Mouse (Mus musculus) midbrain, embryonic 11.5 days (tissue): ENCODE results near the gene Fcamr. TPM values are rescaled to one million over a fixed set of nuclear protein-coding genes. Genes with fewer than 3 reads are reported as not detected.

Experiments used
- ATAC-seq: fragments of 200-750 bp; cut with Nextera tagmentation; 2 replicates; pipeline ENCODE4 v1.8.0; 2017; ENCODE audit warnings: moderate TSS enrichment, moderate library complexity; ENCODE audit not compliant: low FRiP score
- DNase-seq: peaks from one replicate; pipeline ENCODE4 v3.0.0; 2015; ENCODE audit warnings: low spot score; ENCODE audit errors: missing footprints
- H3K27ac ChIP-seq: fragments of 300-500 bp; sonication (generic); 2 replicates; pipeline ENCODE4 v1.5.1; 2014; ENCODE audit warnings: low read depth, low read length
- H3K27me3 ChIP-seq: fragments of 300-500 bp; sonication (generic); 2 replicates; pipeline ENCODE4 v1.6.1; 2014; ENCODE audit warnings: mild to moderate bottlenecking, low read length, moderate library complexity, mixed read lengths; ENCODE audit not compliant: control insufficient read depth, insufficient read depth
- H3K36me3 ChIP-seq: fragments of 300-500 bp; sonication (generic); 2 replicates; pipeline ENCODE4 v1.6.1; 2014; ENCODE audit warnings: mild to moderate bottlenecking, low read length, moderate library complexity, mixed read lengths; ENCODE audit not compliant: control insufficient read depth, insufficient read depth
- H3K4me1 ChIP-seq: fragments of 300-500 bp; sonication (generic); 2 replicates; pipeline ENCODE4 v1.6.1; 2014; ENCODE audit warnings: low read length; ENCODE audit not compliant: control insufficient read depth, insufficient read depth
- H3K4me2 ChIP-seq: fragments of 300-500 bp; sonication (generic); 2 replicates; pipeline ENCODE4 v1.6.1; 2014; ENCODE audit warnings: mild to moderate bottlenecking, moderate library complexity
- H3K4me3 ChIP-seq: fragments of 300-500 bp; sonication (generic); 2 replicates; pipeline ENCODE4 v1.5.1; 2014; ENCODE audit warnings: low read depth, low read length
- H3K9ac ChIP-seq: fragments of 300-500 bp; sonication (generic); 2 replicates; pipeline ENCODE4 v1.6.1; 2014; ENCODE audit warnings: low read length
- H3K9me3 ChIP-seq: fragments of 300-500 bp; sonication (generic); 2 replicates; pipeline ENCODE4 v1.6.1; 2016; ENCODE audit warnings: low read length; ENCODE audit not compliant: control insufficient read depth
- WGBS: fragments of 180-500 bp; shearing (Covaris S2); extraction: QIAGEN DNeasy Blood & Tissue Kit; methylation state at CpG from one replicate; pipeline ENCODE4 v1.1.7; 2014; 5-methylcytosine and 5-hydroxymethylcytosine counted together
- polyA plus RNA-seq: library from polyadenylated mRNA; unstranded; fragments of >200 nt; fragmentation: Nextera tagmentation; extraction: Ambion mirVana; gene quantifications from 2 replicates; pipeline ENCODE4 v1.2.1, GENCODE M21; 2014

The Fcamr gene
- polyA plus RNA-seq, 1 experiment from 2014 or later = not detected

DNA sequence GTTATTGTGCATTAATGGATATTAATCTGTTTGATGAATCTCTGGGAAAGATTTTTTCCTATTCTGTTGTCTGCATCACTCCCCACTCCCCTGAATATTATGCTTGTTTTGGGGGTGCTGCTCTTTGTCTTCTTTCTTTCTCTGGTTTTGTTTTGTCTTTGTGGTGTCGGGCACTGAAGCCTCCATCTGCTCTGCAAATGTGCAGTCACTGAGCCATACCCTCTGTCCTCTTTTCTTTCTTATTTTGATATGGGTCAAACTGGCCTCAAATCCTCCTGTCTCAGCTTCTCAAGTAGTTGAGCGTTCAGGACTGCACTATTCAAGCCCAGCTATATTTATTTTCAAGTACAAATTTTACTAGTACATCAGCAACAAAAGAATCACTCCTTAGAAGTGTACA, 25.5 kb upstream of the Fcamr start:
- DNase-seq = peak; percentile 51
- Histone ChIP-seq H3K9me3 (no peaks in the 10 kb centered on the region), H3K36me3 (no peaks in the 10 kb centered on the region), H3K9ac (no peak overlapping the region), H3K4me3 (no peak overlapping the region), H3K4me2 (no peak overlapping the region), H3K27ac (peak overlapping the region; percentile 30; the same call in 1 of the 2 replicates), H3K4me1 (no peaks in the 10 kb centered on the region), H3K27me3 (no peaks in the 10 kb centered on the region)
- ATAC-seq = peak; percentile 61
- WGBS = 37% methylated on average over 2 of the region's 2 CpGs

DNA sequence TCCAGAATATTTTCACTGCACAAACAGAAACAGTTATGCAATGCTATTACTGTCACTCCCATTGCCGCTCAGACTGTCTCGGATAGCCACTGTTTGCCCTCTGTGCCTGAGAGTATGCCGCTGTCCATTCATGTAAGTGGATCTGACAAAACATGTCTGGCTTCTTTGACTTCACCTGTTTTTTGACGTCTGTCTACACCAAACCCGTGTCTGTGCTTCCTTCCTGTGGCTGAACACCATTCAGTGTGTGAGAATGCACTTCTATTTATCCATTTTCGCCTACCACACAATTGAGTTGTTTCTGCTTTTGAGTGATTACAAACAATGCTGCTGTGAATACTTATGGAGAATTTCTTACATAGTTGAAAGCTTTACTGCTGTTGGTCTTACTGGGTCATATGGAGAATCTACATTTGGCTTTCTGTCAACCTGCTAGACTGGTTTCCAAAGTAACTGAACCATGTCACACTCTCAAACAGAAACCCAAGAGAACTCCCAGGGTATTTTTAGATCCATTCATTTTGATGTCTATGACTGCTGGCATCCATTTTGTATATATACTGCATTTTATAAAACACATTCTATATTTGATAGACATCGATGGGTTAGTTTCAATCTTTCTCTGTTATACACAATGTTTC, 24.9 kb upstream of the Fcamr start:
- H3K27ac ChIP-seq = peak overlapping the region; percentile 30; the same call in 1 of the 2 replicates
- no peaks in the 10 kb centered on the region for H3K9me3 ChIP-seq
- DNase-seq (peak; percentile 82), ATAC-seq (0 out of 2 replicates have a peak, but pooled peaks have one; percentile 20)
- no peak overlapping the region for H3K4me2 ChIP-seq
- 78% methylated on average over 7 of the region's 7 CpGs for WGBS
- no peaks in the 10 kb centered on the region for H3K27me3 ChIP-seq
- no peaks in the 10 kb centered on the region for H3K36me3 ChIP-seq
- H3K4me3 ChIP-seq = no peak overlapping the region
- H3K4me1 ChIP-seq = no peaks in the 10 kb centered on the region
- no peak overlapping the region for H3K9ac ChIP-seq

DNA sequence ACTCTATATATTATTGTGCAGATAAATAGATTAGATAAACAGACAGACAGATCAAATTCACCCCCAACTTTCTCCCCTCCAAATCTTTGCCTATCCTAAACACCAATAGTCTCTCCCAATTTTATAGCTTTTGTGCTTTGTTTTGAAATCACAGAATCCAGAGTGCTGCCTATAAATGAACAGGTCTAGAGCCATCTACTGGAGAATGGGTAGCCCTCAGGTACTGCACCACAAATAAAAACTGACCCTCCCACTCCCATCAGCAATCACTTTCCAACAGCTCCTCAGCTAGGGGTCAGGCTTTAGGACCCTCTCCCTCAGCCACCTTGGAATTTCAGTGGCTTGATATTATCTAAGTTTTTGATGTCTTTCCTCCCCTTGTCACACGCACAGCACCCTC, 24.1 kb upstream of the Fcamr start:
- no peaks in the 10 kb centered on the region for H3K9me3 ChIP-seq
- H3K4me3 ChIP-seq = no peak overlapping the region
- H3K36me3 ChIP-seq = no peaks in the 10 kb centered on the region
- DNase-seq (no peak), ATAC-seq (no peak)
- H3K9ac ChIP-seq = no peak overlapping the region
- WGBS = 96% methylated on average over 1 of the region's 1 CpGs
- no peaks in the 10 kb centered on the region for H3K4me1 ChIP-seq
- no peak overlapping the region for H3K27ac ChIP-seq
- no peak overlapping the region for H3K4me2 ChIP-seq
- no peaks in the 10 kb centered on the region for H3K27me3 ChIP-seq

DNA sequence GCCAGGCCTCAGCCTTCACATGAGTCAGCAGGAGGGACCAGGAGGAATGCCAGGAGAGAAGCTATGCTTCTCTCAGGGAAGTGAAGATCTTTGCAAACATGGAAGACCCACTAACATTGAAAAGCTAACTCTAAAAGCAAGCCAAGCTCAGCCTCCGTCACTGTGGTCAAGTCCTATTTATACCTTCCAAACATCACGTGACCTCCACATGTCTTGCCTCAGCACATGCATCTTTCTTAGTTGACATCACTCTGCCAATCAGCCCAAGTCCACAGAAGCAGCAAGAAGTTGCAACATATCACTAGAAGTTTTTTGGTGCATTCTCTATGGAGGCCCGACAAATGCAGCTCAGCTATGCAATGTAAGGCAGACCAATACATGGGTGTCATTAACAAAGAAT, 20.8 kb upstream of the Fcamr start:
- 86% methylated on average over 3 of the region's 3 CpGs for WGBS
- no peak overlapping the region for H3K4me3 ChIP-seq
- ATAC-seq (no peak), DNase-seq (peak; percentile 31)
- H3K9ac ChIP-seq = no peak overlapping the region
- H3K9me3 ChIP-seq = no peaks in the 10 kb centered on the region
- no peaks in the 10 kb centered on the region for H3K36me3 ChIP-seq
- H3K4me2 ChIP-seq = no peak overlapping the region
- no peaks in the 10 kb centered on the region for H3K27me3 ChIP-seq
- no peak overlapping the region for H3K27ac ChIP-seq
- H3K4me1 ChIP-seq = no peaks in the 10 kb centered on the region

DNA sequence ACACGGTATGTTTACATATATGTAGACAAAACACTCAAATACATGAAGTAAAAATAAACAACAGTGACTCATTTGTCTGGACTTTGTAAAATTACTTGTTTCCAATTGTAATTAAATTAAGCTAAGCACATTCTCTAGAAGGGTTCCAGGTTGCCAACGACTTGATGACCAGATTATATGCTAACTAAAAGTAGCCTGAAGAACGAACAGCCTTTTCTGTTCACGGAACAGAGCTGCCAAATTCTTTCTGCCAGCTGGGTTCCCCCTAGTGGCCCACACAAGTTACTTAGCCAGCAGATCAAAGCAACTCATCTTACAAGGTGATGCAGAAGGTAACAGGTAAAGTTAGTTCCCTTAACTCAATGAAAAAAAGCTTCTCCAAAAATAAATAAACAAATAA, 16.6 kb upstream of the Fcamr start:
- Histone ChIP-seq H3K4me3 (no peak overlapping the region), H3K9me3 (no peaks in the 10 kb centered on the region), H3K4me1 (no peaks in the 10 kb centered on the region), H3K27ac (no peak overlapping the region), H3K9ac (no peak overlapping the region), H3K4me2 (no peak overlapping the region), H3K36me3 (no peaks in the 10 kb centered on the region), H3K27me3 (no peaks in the 10 kb centered on the region)
- WGBS = 28% methylated on average over 4 of the region's 4 CpGs
- ATAC-seq (no peak), DNase-seq (peak; percentile 81)

DNA sequence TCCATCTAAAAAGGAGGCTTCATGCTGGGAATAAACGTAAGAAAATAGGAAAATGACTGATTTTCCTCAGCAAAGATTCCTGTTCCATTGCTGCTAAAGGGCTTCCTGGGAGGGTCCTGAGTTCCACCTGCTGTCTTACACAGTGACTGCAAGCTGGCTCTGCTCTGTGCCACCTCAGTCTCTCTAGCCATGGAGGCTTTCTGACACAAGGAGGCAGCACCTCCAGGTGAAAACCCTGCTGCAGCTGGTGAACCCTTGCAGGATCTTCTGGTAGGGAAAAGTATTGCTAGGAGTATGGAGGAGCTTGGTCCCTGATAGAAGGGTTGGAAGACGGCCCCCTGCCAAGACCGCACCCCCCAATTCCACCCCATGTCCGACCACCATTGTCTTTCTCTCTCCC, 13.7 kb upstream of the Fcamr start:
- WGBS = 48% methylated on average over 4 of the region's 4 CpGs

DNA sequence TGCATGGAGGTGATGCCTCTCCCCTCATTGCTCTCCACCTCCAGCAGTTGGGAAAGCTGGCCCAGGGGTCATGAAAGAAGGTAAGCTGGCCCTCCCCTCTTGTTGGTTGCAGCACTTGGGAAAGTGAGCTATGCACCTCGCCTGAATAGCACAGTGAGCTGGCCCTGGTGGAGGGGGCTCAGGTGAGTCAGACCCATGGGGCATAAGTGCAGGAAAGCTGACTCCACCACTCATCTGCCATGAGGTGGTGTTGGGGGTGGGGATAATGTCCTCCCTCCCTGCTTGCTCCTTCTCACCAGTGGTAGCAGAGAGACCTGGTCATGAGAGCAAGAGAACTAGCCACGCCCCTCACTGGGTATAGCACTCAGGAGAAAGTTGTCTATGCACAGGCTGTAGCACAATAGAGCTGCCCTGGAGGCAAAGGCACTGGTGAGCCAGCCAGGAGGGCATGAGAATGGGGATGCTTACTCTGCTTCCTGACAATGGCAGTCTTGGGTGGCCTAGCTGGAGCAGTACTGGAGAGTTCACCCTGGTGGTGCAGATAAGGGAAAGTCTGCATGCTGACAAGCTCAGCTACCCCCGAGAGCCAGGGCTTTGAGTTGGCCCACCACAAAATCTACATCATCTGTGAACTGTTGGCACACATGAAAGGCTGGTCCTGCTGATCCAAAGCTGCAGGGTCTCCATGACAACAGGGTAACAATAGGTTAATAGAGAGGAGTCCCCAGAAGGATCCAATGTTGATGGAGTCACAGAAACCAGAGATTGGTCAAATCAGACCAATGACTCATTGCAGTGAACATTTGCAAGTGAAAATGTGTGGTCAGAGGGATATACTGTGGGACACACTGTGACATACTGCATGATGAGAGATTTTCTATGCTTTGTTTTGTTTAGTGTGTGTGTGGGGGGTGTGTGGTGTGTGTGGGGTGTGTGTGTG, 10.9 kb upstream of the Fcamr start:
- H3K27me3 ChIP-seq = no peaks in the 10 kb centered on the region
- no peak overlapping the region for H3K4me3 ChIP-seq
- H3K36me3 ChIP-seq = no peaks in the 10 kb centered on the region
- peak; percentile 74 for ATAC-seq
- H3K9me3 ChIP-seq = no peaks in the 10 kb centered on the region
- peaks cover 5% of the 10 kb centered on the region; the same call in 1 of the 2 replicates for H3K4me1 ChIP-seq
- no peak overlapping the region for H3K27ac ChIP-seq
- no peak overlapping the region for H3K4me2 ChIP-seq
- peak; percentile 61 for DNase-seq
- no peak overlapping the region for H3K9ac ChIP-seq
- 48% methylated on average over 3 of the region's 3 CpGs for WGBS

More for the DNA sequence above, 13.7 kb upstream of the Fcamr start:
- Histone ChIP-seq H3K4me3 (no peak overlapping the region), H3K36me3 (no peaks in the 10 kb centered on the region), H3K27me3 (no peaks in the 10 kb centered on the region), H3K9ac (no peak overlapping the region), H3K4me1 (peaks cover 5% of the 10 kb centered on the region; the same call in 1 of the 2 replicates), H3K9me3 (no peaks in the 10 kb centered on the region), H3K27ac (no peak overlapping the region), H3K4me2 (no peak overlapping the region)
- ATAC-seq (no peak), DNase-seq (peak; percentile 41)

DNA sequence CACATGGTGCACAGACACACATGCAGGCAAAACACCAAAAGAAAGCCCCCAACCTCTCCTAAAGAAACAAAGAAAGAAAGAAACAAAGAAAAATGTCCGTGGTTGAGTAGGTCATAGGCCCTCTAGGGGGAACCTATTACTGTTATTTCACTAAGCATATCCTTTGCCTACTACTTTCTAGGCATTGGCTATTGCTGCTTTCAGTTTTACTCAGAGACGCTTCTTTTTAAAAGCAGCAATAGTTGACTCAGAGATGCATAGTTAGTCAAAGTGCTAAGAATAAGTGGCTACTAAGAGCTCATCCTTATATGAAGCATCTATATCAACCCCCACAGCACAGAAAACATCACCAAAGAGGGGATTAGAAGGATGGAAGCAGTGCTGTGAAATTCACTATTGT, 5.4 kb upstream of the Fcamr start:
- Histone ChIP-seq H3K9me3 (no peaks in the 10 kb centered on the region), H3K36me3 (no peaks in the 10 kb centered on the region), H3K4me3 (no peak overlapping the region), H3K27me3 (no peaks in the 10 kb centered on the region), H3K9ac (no peak overlapping the region), H3K4me1 (no peaks in the 10 kb centered on the region), H3K4me2 (no peak overlapping the region), H3K27ac (no peak overlapping the region)
- peak; percentile 37 for DNase-seq
- 76% methylated on average over 2 of the region's 2 CpGs for WGBS
- no peak for ATAC-seq
